Mouse (Mus musculus) ES-E14 (cell line): ENCODE results near the gene Rfx2. TPM values are rescaled to one million over a fixed set of nuclear protein-coding genes. Genes with fewer than 3 reads are reported as not detected.

Experiments
- DNase-seq: peaks from one replicate; pipeline ENCODE4 v3.0.0-alpha.2; 2013; ENCODE audit warnings: low read depth, low spot score
- H3K27ac ChIP-seq: 2 replicates; pipeline ENCODE4 v1.5.1; 2012; ENCODE audit warnings: low read depth, mild to moderate bottlenecking, low read length, moderate library complexity, mixed read lengths; ENCODE audit not compliant: poor library complexity, insufficient read depth, severe bottlenecking
- H3K36me3 ChIP-seq: 2 replicates; pipeline ENCODE4 v1.6.1; 2012; ENCODE audit warnings: mild to moderate bottlenecking, low read length, moderate library complexity, mixed read lengths; ENCODE audit not compliant: control insufficient read depth, poor library complexity, insufficient read depth, severe bottlenecking
- H3K4me1 ChIP-seq, 2 experiments: fragments of 150-350 bp in 1 of 2; sonication (generic) in 1 of 2; 2 replicates each; pipeline ENCODE4 v1.6.1; 2012; ENCODE audit warnings: low read length in 2 of 2, mild to moderate bottlenecking in 1 of 2, mixed read lengths in 1 of 2; ENCODE audit not compliant: control insufficient read depth in 2 of 2, insufficient read depth in 2 of 2, poor library complexity in 1 of 2
- H3K4me3 ChIP-seq, 2 experiments: fragments of 150-350 bp in 1 of 2; sonication (generic) in 1 of 2; 2 replicates each; pipeline ENCODE4 v1.5.1; 2012; ENCODE audit warnings: low read length in 2 of 2, low read depth in 1 of 2, mild to moderate bottlenecking in 1 of 2, mixed read lengths in 1 of 2; ENCODE audit not compliant: insufficient read depth in 1 of 2, poor library complexity in 1 of 2, severe bottlenecking in 1 of 2
- H3K9ac ChIP-seq: 2 replicates; pipeline ENCODE4 v1.6.1; 2012; ENCODE audit warnings: low read depth, mild to moderate bottlenecking, low read length, mixed read lengths; ENCODE audit not compliant: poor library complexity, insufficient read depth, severe bottlenecking
- H3K9me3 ChIP-seq: fragments of 150-350 bp; sonication (generic); 2 replicates; pipeline ENCODE4 v1.6.1; 2012; ENCODE audit warnings: low read depth, mild to moderate bottlenecking, low read length; ENCODE audit not compliant: control insufficient read depth, insufficient read depth
- CHD2 ChIP-seq: IDR thresholded peaks from 2 replicates; pipeline ENCODE4 v1.6.1; 2014; ENCODE audit warnings: mild to moderate bottlenecking, low read depth, low read length, inconsistent platforms
- HCFC1 ChIP-seq: IDR thresholded peaks from 2 replicates; pipeline ENCODE4 v1.6.1; 2012; ENCODE audit warnings: low read length, inconsistent platforms, borderline replicate concordance; ENCODE audit not compliant: insufficient read depth
- MAFK ChIP-seq: IDR thresholded peaks from 2 replicates; pipeline ENCODE4 v1.6.1; 2014; ENCODE audit warnings: mild to moderate bottlenecking, low read depth, low read length, inconsistent platforms; ENCODE audit not compliant: insufficient read depth
- ZC3H11A ChIP-seq: IDR thresholded peaks from 2 replicates; pipeline ENCODE4 v1.6.1; 2012; ENCODE audit warnings: low read depth, mild to moderate bottlenecking, inconsistent platforms, low read length, borderline replicate concordance
- ZNF384 ChIP-seq: IDR thresholded peaks from 2 replicates; pipeline ENCODE4 v1.6.1; 2012; ENCODE audit warnings: low read depth, low read length, inconsistent platforms
- in situ Hi-C, 2 experiments: fragments of 600-800 bp; cut with MboI; formaldehyde crosslinking; loops; one replicate each; pipeline ENCODE4 v1.15.1; 2025; ENCODE audit warnings: low sequenced_read_pairs in 2 of 2, inconsistent platforms in 1 of 2; ENCODE audit not compliant: unreplicated experiment in 2 of 2
- total RNA-seq: library from RNA; depleted of rRNA; stranded (reverse); fragments of 300-350 nt; gene quantifications from 2 replicates; pipeline ENCODE4 v1.2.3, GENCODE M21; 2012

Rfx2 gene
- total RNA-seq, 1 experiment: 15.8 TPM

GRCm38 (mm10) chr17:56826718-56827117, 4.1 kb downstream of the Rfx2 start:
- in situ Hi-C loops: no loop called here
- no peak overlapping the region for H3K4me3 ChIP-seq
- DNase-seq: no peak
- H3K4me1 ChIP-seq: peaks cover 5 to 26% of the 10 kb centered on the region in 2 experiments
- no peaks in the 10 kb centered on the region for H3K9me3 ChIP-seq
- H3K27ac ChIP-seq: no peak overlapping the region
- H3K36me3 ChIP-seq: peaks cover 3% of the 10 kb centered on the region; the same call in 1 of the 2 replicates
- H3K9ac ChIP-seq: no peak overlapping the region
- TF ChIP-seq CHD2: no peak
- no peak for TF ChIP-seq HCFC1
- TF ChIP-seq ZC3H11A: no peak
- no peak for TF ChIP-seq MAFK
- TF ChIP-seq ZNF384: no peak

- in situ Hi-C loops: no loop called here
- H3K27ac ChIP-seq: no peak overlapping the region
- H3K4me1 ChIP-seq: peaks cover 8 to 35% of the 10 kb centered on the region in 2 experiments
- DNase-seq: no peak
- H3K9ac ChIP-seq: no peak overlapping the region
- H3K4me3 ChIP-seq: no peak overlapping the region
- TF ChIP-seq CHD2 (no peak), ZNF384 (no peak)
- no peaks in the 10 kb centered on the region for H3K9me3 ChIP-seq
- H3K36me3 ChIP-seq: peaks cover 3% of the 10 kb centered on the region; the same call in 1 of the 2 replicates
Observed at GRCm38 (mm10) chr17:56823352-56823751, 7.5 kb downstream of the Rfx2 start.

- Histone ChIP-seq H3K9me3 (no peaks in the 10 kb centered on the region), H3K9ac (no peak overlapping the region), H3K4me3 (no peak overlapping the region), H3K4me1 (peaks cover 9 to 33% of the 10 kb centered on the region in 2 experiments), H3K36me3 (peaks cover 3% of the 10 kb centered on the region; the same call in 1 of the 2 replicates), H3K27ac (no peak overlapping the region; the same call in 1 of the 2 replicates)
- no peak for DNase-seq
- TF ChIP-seq CHD2 (no peak), HCFC1 (no peak), ZC3H11A (no peak), ZNF384 (no peak), MAFK (no peak)
- in situ Hi-C loops: no loop called here
Observed at GRCm38 (mm10) chr17:56822380-56822779, 8.4 kb downstream of the Rfx2 start.

GRCm38 (mm10) chr17:56819694-56820111, 11.1 kb downstream of the Rfx2 start:
- in situ Hi-C loops: no loop called here
- no peak for DNase-seq
- Histone ChIP-seq H3K4me1 (peaks cover 9 to 27% of the 10 kb centered on the region in 2 experiments; a peak in 3 of 4 replicates), H3K36me3 (peaks cover 7% of the 10 kb centered on the region; the same call in 1 of the 2 replicates), H3K9me3 (no peaks in the 10 kb centered on the region), H3K9ac (no peak overlapping the region), H3K4me3 (no peak overlapping the region), H3K27ac (peak overlapping the region; percentile 22; the same call in 1 of the 2 replicates)
- TF ChIP-seq HCFC1 (no peak), ZNF384 (no peak), MAFK (no peak), CHD2 (no peak), ZC3H11A (no peak)

- H3K9me3 ChIP-seq: no peaks in the 10 kb centered on the region
- H3K9ac ChIP-seq: no peak overlapping the region
- H3K27ac ChIP-seq: no peak overlapping the region
- no peak overlapping the region for H3K4me3 ChIP-seq
- peaks cover 9 to 27% of the 10 kb centered on the region in 2 experiments; a peak in 3 of 4 replicates for H3K4me1 ChIP-seq
- DNase-seq: no peak
- TF ChIP-seq ZNF384: no peak
- TF ChIP-seq ZC3H11A: no peak
- TF ChIP-seq MAFK: no peak
- no peak for TF ChIP-seq CHD2
- TF ChIP-seq HCFC1: no peak
- peaks cover 7% of the 10 kb centered on the region; the same call in 1 of the 2 replicates for H3K36me3 ChIP-seq
- in situ Hi-C loops: no loop called here
Observed at GRCm38 (mm10) chr17:56819032-56819545, 11.7 kb downstream of the Rfx2 start.
